Mouse (Mus musculus) hindbrain, embryonic 10.5 days (tissue): ENCODE results near the gene Chrnb1. TPM values are rescaled to one million over a fixed set of nuclear protein-coding genes. Genes with fewer than 3 reads are reported as not detected.
A peak's percentile ranks its signal among the peaks of the same experiment; 100 is the strongest.

Experiments
- DNase-seq: peaks from one replicate; pipeline ENCODE4 v3.0.0-alpha.2; 2017; ENCODE audit warnings: low spot score
- H3K27ac ChIP-seq: fragments of 300-500 bp; sonication (generic); 2 replicates; pipeline ENCODE4 v1.5.1; 2016; ENCODE audit warnings: mild to moderate bottlenecking, moderate library complexity
- H3K27me3 ChIP-seq: fragments of 300-500 bp; sonication (generic); 2 replicates; pipeline ENCODE4 v1.6.1; 2016; ENCODE audit warnings: mild to moderate bottlenecking; ENCODE audit not compliant: poor library complexity, insufficient read depth, severe bottlenecking
- H3K36me3 ChIP-seq: fragments of 300-500 bp; sonication (generic); 2 replicates; pipeline ENCODE4 v1.6.1; 2016; ENCODE audit warnings: mild to moderate bottlenecking, moderate library complexity
- H3K4me1 ChIP-seq: fragments of 300-500 bp; sonication (generic); replicated peaks from 2 replicates; pipeline ENCODE4 v1.6.1; 2016; ENCODE audit warnings: mild to moderate bottlenecking
- H3K4me3 ChIP-seq: fragments of 300-500 bp; sonication (generic); 2 replicates; pipeline ENCODE4 v1.5.1; 2016; ENCODE audit warnings: mild to moderate bottlenecking, moderate library complexity
- H3K9me3 ChIP-seq: fragments of 300-500 bp; sonication (generic); 2 replicates; pipeline ENCODE4 v1.6.1; 2016; ENCODE audit warnings: mild to moderate bottlenecking, moderate library complexity
- WGBS: fragments of 180-500 bp; shearing (Covaris S2); methylation state at CpG from one replicate; pipeline ENCODE4 v1.1.7; 2016; 5-methylcytosine and 5-hydroxymethylcytosine counted together
- polyA plus RNA-seq: library from polyadenylated mRNA; unstranded; fragments of >200 nt; fragmentation: Nextera tagmentation; extraction: Ambion mirVana; gene quantifications from 2 replicates; pipeline ENCODE4 v1.2.1, GENCODE M21; 2016

Gene Chrnb1
- 1.6 and 2.2 TPM in 2 replicates for polyA plus RNA-seq

DNA sequence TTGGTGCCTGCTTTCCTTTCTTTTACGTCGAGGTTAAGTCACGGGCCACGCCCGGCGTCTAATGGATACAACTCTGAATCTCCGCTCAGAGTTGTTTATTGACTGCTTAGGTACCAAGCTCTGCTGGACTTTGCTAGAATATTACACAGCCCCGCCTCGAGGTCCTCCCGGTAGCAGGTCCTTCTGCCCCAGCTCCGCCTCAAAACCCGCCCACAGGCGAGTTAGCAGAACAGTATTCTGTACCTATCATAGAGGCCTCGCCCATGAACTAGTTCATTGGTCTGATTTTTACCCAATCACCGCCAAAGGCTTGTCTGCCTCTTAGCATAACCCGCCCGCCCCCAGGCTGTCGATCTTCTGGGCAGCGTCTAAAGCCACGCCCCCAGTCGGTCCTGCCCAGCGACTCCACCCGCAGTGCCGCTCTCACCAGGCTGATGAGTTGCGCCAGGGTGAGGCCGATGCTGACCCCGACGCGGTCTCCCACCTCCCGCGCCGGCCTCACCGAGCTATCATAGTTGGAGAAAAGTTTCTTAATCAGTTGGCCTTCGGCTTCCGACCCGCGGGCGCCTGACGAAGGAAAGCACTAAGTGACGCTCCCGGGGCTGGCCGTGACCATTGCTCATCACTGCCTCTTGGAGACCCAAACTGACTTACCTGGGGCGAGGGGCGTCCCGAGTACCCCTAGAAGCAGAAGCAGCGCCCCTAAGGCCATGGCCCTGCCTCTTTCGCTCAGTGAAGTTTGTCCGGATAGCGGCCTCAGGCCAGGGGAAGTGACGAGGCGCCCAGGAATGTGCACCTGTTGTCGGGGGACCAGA is at the start of gene Chrnb1:
Gene Chrnb1, minus strand, starts transcription at position 776 of the 815 bp plus-strand sequence.
- peak; percentile 91 for DNase-seq
- peaks cover 35% of the 10 kb centered on the region for H3K4me1 ChIP-seq
- H3K36me3 ChIP-seq, result no peaks in the 10 kb centered on the region
- H3K4me3 ChIP-seq, result peak within 1 kb of the TSS; percentile 60
- 2% methylated on average over 52 of the region's 52 CpGs for WGBS
- peaks cover 75% of the 10 kb centered on the region for H3K27me3 ChIP-seq
- H3K27ac ChIP-seq, result peak within 1 kb of the TSS; percentile 79
- no peaks in the 10 kb centered on the region for H3K9me3 ChIP-seq

DNA sequence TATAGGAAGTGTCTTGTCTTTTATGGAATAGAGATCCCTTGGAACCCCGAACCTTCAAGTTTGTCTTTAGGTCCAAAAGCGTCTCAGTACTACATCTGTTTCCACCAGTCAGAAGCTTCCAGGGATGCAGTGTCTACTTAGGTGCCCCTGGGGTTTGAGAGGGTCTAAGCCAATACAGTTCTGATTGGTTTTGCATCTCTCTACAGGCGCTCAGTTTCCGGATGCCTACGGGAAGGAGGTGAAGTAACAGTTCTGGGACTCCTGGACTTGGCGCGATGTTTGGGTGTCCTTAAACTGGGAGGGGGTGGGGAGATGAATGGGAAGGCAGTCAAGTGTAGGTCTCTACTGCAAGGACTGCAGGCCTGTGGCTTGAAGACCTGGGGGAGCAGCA is 43.0 kb upstream of the Chrnb1 start:
- Histone ChIP-seq H3K27ac (peak overlapping the region; percentile 95), H3K9me3 (no peaks in the 10 kb centered on the region), H3K4me3 (peak overlapping the region; percentile 89), H3K36me3 (peaks cover 4% of the 10 kb centered on the region), H3K4me1 (peaks cover 54% of the 10 kb centered on the region), H3K27me3 (peaks cover 30% of the 10 kb centered on the region)
- 2% methylated on average over 7 of the region's 7 CpGs for WGBS
- no peak for DNase-seq

DNA sequence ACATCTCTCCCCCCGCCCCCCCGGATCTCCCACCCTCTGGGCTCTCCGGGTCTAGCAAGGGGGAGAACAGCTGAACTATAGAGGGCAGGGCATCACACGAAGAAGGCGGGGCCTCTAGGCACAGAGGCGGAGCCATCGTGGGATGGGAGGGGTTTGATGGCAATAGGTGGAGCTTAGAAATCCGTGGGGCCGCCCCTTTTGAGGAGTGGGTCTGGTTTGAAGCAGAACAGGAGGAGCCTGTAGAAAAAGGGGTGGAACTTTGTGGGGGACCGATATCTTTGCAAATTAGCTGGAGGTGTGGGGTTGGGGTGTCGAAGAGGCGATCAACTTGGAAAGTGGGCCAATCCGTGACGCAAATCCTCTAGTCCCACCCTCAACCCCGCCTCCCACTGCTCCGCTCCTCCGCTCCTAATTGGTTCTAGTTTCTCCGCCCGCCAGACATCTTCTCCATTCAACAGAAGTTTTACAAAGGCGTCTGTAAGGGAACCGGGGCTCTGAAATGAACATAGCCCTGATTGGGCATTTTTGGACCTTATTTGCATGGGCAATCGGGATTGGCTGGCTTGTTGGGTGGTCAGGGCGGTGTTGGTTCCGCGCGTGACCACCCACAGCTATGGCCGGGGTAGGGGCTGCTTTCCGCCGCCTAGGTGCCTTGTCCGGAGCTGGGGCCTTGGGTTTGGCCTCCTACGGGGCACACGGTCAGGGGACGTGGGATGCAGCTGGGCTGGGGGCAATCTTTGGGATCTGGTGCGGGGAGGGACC is 42.4 kb upstream of the Chrnb1 start, which contains the start of gene Tmem256:
Gene Tmem256, plus strand, starts transcription at position 563 of the 762 bp plus-strand sequence.
- under 1% methylated on average over 34 of the region's 34 CpGs for WGBS
- Histone ChIP-seq H3K27ac (peak within 1 kb of the TSS; percentile 95), H3K4me1 (peaks cover 58% of the 10 kb centered on the region), H3K36me3 (peaks cover 10% of the 10 kb centered on the region), H3K4me3 (peak within 1 kb of the TSS; percentile 89), H3K27me3 (peaks cover 36% of the 10 kb centered on the region), H3K9me3 (no peaks in the 10 kb centered on the region)
- DNase-seq, result peak; percentile 96

- Histone ChIP-seq H3K27ac (peak within 1 kb of the TSS; percentile 95), H3K27me3 (peaks cover 42% of the 10 kb centered on the region), H3K4me3 (peak within 1 kb of the TSS; percentile 89), H3K36me3 (peaks cover 16% of the 10 kb centered on the region), H3K9me3 (no peaks in the 10 kb centered on the region), H3K4me1 (peaks cover 58% of the 10 kb centered on the region)
- under 1% methylated on average over 32 of the region's 32 CpGs for WGBS
- DNase-seq, result no peak
Observed at GRCm38 (mm10) chr11:69837604-69837951, 41.8 kb upstream of the Chrnb1 start, which contains the start of gene Nlgn2. TSS of gene Nlgn2 (minus strand) at chr11:69837784.

DNA sequence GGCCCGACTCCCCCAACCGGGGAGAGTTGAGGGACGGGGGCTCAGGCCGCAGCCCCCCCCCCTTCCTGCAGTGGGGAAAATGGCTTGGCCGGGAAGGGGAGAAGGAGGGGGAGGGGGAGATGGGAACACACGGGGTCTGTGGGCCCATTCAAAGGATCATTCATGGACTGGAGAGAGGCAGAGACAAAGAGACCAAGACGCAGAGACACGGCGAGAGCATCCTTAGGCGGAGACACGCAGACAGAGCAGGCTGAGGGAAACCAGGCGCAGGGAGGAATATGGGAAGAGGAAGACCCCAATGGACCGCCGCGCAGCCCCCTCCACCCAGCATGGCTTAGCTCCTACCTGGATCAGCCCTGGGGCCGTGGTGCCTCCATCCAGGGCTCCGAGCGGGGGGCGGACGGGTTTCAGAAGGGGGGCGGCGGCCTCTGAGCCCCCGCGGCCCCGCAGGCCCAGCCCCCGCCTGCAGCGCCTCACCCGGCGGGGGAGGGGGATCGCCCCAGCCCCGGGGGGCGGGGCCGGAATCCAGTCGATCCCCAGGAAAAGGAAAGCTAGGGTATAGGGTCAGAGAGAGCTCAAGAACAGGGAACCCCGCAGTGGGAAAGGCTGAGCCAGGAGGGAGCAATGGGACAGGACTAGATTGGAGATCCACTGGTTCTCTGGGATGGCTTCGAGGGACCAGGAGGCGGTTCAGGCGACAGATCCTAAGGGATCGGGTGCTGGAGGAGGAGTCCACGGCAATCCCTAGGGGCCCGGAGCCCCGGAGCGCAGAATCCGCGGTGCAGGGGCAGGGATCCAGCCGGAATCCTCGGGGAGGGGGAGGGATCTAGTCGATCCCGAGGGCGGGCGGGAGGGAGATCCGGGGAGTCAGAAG is 41.2 kb upstream of the Chrnb1 start:
- Histone ChIP-seq H3K4me3 (peak overlapping the region; percentile 89), H3K27ac (peak overlapping the region; percentile 95), H3K4me1 (peaks cover 58% of the 10 kb centered on the region), H3K36me3 (peaks cover 22% of the 10 kb centered on the region), H3K27me3 (peaks cover 46% of the 10 kb centered on the region), H3K9me3 (no peaks in the 10 kb centered on the region)
- WGBS, result under 1% methylated on average over 52 of the region's 52 CpGs
- peak; percentile 56 for DNase-seq

- H3K36me3 ChIP-seq, result peaks cover 32% of the 10 kb centered on the region
- 2% methylated on average over 4 of the region's 4 CpGs for WGBS
- peak overlapping the region; percentile 89 for H3K4me3 ChIP-seq
- H3K27me3 ChIP-seq, result peaks cover 46% of the 10 kb centered on the region
- peaks cover 63% of the 10 kb centered on the region for H3K4me1 ChIP-seq
- peak overlapping the region; percentile 95 for H3K27ac ChIP-seq
- DNase-seq, result no peak
- no peaks in the 10 kb centered on the region for H3K9me3 ChIP-seq
Observed at GRCm38 (mm10) chr11:69835966-69836335, 40.2 kb upstream of the Chrnb1 start.

DNA sequence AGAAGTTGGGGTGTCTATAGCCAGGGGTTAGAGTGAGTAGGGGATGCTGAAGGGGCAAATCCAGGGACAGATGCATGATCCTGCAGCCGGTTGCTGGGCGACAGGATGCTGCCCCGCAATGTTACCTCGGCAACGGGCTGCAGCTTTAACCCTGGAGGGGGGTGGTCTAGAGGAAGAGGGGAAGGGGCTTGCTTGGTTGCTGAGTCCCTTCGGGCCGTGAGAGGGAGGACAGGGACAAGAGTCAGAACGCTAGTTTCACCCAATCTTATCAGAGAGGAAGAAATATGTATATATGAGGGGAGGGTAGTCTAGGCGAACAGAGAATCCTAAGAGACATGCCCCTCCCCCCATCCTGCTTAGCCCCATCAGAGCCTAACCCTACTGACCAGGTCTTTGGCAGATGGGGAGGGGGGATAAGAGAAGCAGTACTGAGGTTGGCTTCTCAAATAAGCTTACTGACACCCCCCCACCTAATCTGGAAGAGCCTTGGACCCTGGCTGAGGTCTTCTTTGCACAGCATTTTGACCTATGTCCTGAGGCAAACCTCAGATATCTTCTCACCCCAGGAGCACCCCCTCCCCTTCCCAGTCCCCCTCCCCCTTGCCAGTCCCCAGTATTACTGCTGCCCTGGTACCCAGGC is 39.7 kb upstream of the Chrnb1 start:
- Histone ChIP-seq H3K36me3 (peaks cover 36% of the 10 kb centered on the region), H3K4me3 (peak overlapping the region; percentile 89), H3K27ac (peak overlapping the region; percentile 95), H3K27me3 (peaks cover 46% of the 10 kb centered on the region), H3K4me1 (peaks cover 64% of the 10 kb centered on the region), H3K9me3 (no peaks in the 10 kb centered on the region)
- DNase-seq, result peak; percentile 71
- 1% methylated on average over 9 of the region's 9 CpGs for WGBS

DNA sequence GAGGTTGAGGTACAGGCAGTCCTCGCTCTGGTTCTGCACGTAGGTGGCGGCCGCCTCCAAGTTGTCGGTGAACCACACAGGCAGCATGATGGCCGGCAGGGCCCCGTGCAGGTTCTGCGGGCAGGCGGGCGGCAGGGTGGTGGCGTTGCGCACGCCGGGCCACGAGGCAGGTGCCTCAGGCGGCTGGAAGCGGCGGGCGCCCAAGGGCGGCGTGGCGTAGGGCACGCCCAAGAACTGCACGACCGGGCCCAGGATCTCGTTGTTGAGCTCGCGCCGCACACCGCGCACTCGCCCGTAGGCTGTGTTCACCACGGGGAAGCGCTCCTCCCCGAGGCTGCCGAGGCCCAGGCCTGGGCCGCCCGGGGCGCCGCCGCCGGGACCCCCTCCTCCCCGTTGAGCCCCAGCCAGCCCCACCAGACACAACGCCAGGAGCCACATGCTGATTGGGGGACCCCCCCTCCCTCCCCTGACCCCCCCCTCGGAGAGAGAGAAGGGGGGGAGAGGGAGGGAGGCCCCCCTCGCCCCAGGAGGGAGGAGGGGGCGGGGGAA is 38.3 kb upstream of the Chrnb1 start:
- WGBS, result 6% methylated on average over 48 of the region's 48 CpGs
- Histone ChIP-seq H3K9me3 (no peaks in the 10 kb centered on the region), H3K36me3 (peaks cover 42% of the 10 kb centered on the region), H3K27me3 (peaks cover 46% of the 10 kb centered on the region), H3K27ac (peak overlapping the region; percentile 87), H3K4me1 (peaks cover 66% of the 10 kb centered on the region), H3K4me3 (peak overlapping the region; percentile 89)
- peak; percentile 43 for DNase-seq

DNA sequence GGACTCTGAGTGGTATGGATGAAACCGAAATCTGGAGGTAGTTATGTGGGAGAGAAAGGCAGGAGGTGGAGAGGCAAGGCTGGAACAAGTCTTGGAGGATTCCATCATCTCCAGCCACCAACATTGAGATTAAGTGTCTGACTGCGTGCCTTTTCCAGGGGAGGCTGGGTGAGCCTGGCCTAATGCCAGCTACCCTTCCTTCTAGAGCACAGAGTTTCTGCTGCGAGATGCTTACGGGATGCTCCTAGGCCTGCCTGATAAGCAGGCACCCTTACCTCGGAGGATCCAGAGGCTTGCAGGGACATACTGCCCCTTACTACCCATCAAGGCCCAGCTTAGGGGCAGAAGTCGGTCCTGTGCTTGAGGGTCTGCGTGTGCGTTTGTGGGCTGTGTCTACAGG is 37.8 kb upstream of the Chrnb1 start:
- no peaks in the 10 kb centered on the region for H3K9me3 ChIP-seq
- peaks cover 66% of the 10 kb centered on the region for H3K4me1 ChIP-seq
- no peak for DNase-seq
- H3K4me3 ChIP-seq, result peak overlapping the region; percentile 89
- H3K27me3 ChIP-seq, result peaks cover 46% of the 10 kb centered on the region
- peak overlapping the region; percentile 87 for H3K27ac ChIP-seq
- WGBS, result 54% methylated on average over 8 of the region's 8 CpGs
- H3K36me3 ChIP-seq, result peaks cover 47% of the 10 kb centered on the region

DNA sequence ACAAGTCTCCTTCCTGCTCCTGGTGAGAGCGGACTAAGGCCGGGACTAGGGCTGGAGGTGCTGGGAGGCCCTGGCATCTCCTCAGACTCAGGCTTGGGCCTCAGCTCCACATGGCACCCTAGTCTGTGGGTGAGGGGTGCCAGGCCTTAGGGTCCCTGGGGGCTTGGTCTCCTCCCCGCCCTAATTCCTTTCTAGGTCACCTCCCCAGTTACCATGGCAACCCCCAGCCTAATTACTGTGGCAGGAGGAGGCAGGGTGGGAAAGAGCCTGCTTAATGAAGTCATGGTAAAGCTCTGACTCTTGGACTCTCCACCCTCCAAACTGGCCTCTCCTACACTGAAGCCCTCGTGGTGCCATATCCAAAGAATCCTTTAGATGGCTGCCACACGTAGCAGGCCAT is 33.1 kb upstream of the Chrnb1 start:
- peaks cover 91% of the 10 kb centered on the region for H3K36me3 ChIP-seq
- peaks cover 34% of the 10 kb centered on the region for H3K4me1 ChIP-seq
- peak overlapping the region; percentile 8; the same call in 1 of the 2 replicates for H3K27ac ChIP-seq
- WGBS, result 71% methylated on average over 5 of the region's 5 CpGs
- H3K27me3 ChIP-seq, result peaks cover 17% of the 10 kb centered on the region
- H3K9me3 ChIP-seq, result no peaks in the 10 kb centered on the region
- DNase-seq, result no peak
- no peak overlapping the region for H3K4me3 ChIP-seq

DNA sequence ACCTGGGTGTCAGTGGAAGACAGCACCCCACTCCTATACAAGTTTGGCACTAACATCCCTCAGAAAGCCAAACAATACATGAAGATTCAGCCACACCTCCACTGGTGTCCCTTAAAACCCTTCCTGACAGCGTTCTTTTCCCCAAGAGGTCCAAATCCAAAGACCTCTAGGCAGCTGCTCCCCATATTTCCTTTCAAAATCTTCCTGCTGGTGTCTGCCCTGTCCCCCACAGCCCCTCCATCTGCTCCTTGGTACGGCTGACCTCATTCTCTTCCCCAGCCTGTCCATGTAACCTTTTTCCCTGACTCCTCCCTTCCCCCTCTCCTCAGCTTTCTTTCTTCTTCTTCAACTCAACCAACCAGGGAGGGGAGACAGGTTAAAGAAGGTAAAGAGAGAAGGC is 27.7 kb upstream of the Chrnb1 start:
- Histone ChIP-seq H3K9me3 (no peaks in the 10 kb centered on the region), H3K27me3 (no peaks in the 10 kb centered on the region), H3K4me1 (peaks cover 11% of the 10 kb centered on the region; the same call in 1 of the 2 replicates), H3K36me3 (peaks cover 50% of the 10 kb centered on the region), H3K4me3 (no peak overlapping the region), H3K27ac (no peak overlapping the region)
- no peak for DNase-seq
- WGBS, result 77% methylated on average over 2 of the region's 2 CpGs
